Mouse (Mus musculus) olfactory bulb, adult 2 months (tissue): ENCODE results near the gene Golt1b. TPM values are rescaled to one million over a fixed set of nuclear protein-coding genes. Genes with fewer than 3 reads are reported as not detected.

Source experiments
- H3K27ac ChIP-seq: fragments of 200-500 bp; 2 replicates; pipeline ENCODE4 v1.5.1; 2012; ENCODE audit warnings: low read depth, low read length; ENCODE audit not compliant: insufficient read depth
- H3K4me1 ChIP-seq: fragments of 200-500 bp; 2 replicates; pipeline ENCODE4 v1.6.1; 2012; ENCODE audit warnings: low read length; ENCODE audit not compliant: control insufficient read depth, insufficient read depth
- H3K4me3 ChIP-seq: fragments of 200-500 bp; 2 replicates; pipeline ENCODE4 v1.5.1; 2012; ENCODE audit warnings: mild to moderate bottlenecking, low read depth, low read length, moderate library complexity; ENCODE audit not compliant: insufficient read depth
- CTCF ChIP-seq: fragments of 200-500 bp; IDR thresholded peaks from 2 replicates; pipeline ENCODE4 v1.5.1; 2012; ENCODE audit warnings: low read depth, mild to moderate bottlenecking, low read length, moderate library complexity; ENCODE audit not compliant: insufficient read depth
- POLR2A ChIP-seq: fragments of 200-500 bp; IDR thresholded peaks from 2 replicates; pipeline ENCODE4 v1.6.1; 2012; ENCODE audit warnings: mild to moderate bottlenecking, low read depth, low read length, moderate library complexity; ENCODE audit not compliant: insufficient read depth
- WGBS: fragments of 180-500 bp; shearing (Covaris S2); methylation state at CpG from one replicate; pipeline ENCODE4 v1.1.7; 2018; 5-methylcytosine and 5-hydroxymethylcytosine counted together
- polyA plus RNA-seq: library from polyadenylated mRNA; stranded (reverse); fragments of >200 nt; gene quantifications from 2 replicates; pipeline ENCODE4 v1.2.4, GENCODE M21; 2012; ENCODE audit warnings: low replicate concordance; ENCODE audit not compliant: missing spikeins, insufficient read depth, insufficient read length

Golt1b gene
- polyA plus RNA-seq, 1 experiment, result not detected

DNA sequence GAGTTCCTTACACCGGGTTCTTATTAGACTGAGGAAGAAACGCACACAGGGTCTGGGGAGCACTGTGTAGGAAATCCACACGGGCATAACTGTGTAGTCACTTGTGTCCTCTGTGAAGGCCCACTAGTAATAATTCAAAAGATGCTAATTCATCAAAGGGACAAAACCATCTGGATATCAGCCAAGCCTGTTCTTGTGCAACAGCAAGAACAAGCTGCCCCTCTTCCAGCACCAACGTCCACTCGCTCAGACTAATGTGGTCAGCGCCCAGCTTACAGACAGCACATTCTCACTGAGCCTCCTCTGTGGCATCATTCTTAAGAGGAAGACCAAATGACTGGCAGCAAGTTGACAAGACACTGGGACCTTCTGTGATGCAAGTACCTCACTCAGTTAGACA, 7.1 kb upstream of the Golt1b start:
- 67% methylated on average over 6 of the region's 6 CpGs for WGBS
- no peak for TF ChIP-seq CTCF
- Histone ChIP-seq H3K4me3 (no peak overlapping the region), H3K27ac (no peak overlapping the region), H3K4me1 (no peaks in the 10 kb centered on the region)

DNA sequence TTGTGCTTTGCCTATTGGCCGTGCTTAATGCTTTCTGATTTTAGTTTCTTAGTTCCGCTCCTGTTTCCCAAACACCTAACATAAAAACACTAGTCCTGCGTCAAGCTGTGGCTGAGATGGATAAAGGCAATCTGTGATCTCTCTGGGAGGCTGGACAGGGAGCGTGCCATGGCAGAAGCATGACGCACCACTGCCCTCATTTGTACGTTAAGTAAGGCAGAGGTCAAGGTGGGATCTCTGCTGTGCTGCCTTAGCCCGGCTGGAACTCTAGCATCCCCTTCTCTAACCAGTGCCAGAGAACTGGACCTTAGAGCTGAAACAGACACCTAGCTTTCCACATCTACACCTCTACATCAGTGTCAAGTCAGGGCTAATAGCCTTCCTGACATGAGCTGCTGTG, 5.4 kb upstream of the Golt1b start:
- Histone ChIP-seq H3K27ac (no peak overlapping the region), H3K4me3 (no peak overlapping the region), H3K4me1 (no peaks in the 10 kb centered on the region)
- no peak for TF ChIP-seq POLR2A
- no peak for TF ChIP-seq CTCF
- 95% methylated on average over 7 of the region's 7 CpGs for WGBS

DNA sequence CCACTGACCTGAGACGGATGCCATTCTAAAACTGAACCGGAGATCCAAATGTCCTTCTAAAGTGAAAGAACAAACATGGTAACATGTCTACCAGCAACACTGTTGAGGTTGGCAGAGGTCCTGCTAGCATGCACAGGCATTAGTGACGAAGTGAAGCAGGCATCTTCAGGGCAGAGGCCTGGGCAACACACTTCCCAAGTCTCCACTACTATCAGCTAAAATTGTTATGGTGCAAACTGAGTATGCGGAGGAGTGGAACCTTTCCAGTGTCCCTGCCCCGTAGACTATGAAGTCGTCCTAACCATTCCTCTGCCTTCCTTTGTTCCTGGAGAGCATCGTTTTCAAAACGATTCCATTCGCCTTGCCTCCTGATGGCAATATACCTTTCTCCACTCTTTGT, 2.5 kb upstream of the Golt1b start:
- H3K4me1 ChIP-seq, result no peaks in the 10 kb centered on the region
- WGBS, result 90% methylated on average over 9 of the region's 9 CpGs
- TF ChIP-seq POLR2A, result no peak
- no peak for TF ChIP-seq CTCF
- H3K4me3 ChIP-seq, result no peak overlapping the region
- H3K27ac ChIP-seq, result no peak overlapping the region

DNA sequence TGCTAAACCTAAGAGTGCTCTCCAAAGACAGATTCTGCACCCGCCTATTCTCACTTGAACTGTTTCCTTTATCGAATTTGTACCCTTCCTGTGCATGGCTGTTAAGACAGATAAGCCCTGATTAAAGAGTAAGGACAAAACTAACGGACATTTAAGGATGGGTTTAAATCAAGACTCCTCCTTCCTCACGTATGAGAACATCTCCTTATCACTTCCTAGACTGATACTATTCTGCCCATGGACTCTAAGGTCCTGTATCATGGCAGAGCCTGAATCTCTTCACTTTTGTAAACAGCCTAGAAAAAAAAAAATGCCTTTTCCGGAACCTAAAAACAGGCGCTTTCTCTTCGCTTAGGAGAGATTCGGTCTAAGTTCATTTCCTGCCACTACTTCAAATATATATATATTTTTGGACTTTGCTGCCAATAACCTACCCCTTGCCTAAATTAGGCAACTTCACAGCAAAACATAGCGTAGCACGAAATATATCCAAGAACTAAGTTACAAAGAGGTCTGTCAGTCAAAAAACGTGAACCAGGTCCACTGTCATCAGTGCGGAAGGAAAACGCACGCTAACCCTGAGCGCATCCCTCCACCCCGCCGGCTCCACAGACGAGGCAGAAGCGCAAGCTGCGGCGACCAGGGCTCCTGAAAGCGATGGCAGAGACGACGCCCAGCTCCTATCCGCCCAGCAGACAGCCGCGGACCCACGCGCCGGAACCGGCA, 573 bp upstream of the Golt1b start:
- H3K27ac ChIP-seq, result no peak overlapping the region
- no peak for TF ChIP-seq CTCF
- H3K4me3 ChIP-seq, result peak overlapping the region; percentile 72
- H3K4me1 ChIP-seq, result no peaks in the 10 kb centered on the region
- WGBS, result 5% methylated on average over 31 of the region's 31 CpGs

DNA sequence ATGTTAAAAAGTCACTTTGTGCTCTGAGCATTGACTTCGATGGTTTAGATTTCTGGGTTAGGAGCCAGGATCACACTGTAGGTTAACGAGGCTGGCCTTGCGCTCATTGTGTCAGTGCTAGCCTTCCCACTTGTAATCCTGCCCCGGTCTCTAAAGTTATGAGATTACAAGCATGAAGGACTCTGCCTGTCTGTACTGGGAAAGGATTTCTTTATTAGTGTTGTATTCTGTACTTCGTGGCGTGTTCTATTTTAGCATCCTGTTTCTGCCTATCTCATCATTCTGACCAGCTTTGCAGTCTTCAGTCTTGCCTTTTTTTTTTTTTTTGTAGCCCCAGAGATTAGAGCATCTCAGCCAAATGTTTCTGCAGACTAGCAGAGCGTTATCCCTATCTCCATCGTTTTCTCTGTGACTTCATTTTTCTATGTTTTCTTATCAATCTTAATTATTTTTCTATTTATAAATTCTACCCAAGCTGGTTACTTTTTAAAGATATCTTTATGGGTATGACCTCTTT, 792 bp downstream of the Golt1b start:
- Histone ChIP-seq H3K4me3 (peak overlapping the region; percentile 91), H3K4me1 (peaks cover 2% of the 10 kb centered on the region; the same call in 1 of the 2 replicates), H3K27ac (no peak overlapping the region)
- TF ChIP-seq CTCF (no peak), POLR2A (no peak)
- 14% methylated on average over 8 of the region's 8 CpGs for WGBS

DNA sequence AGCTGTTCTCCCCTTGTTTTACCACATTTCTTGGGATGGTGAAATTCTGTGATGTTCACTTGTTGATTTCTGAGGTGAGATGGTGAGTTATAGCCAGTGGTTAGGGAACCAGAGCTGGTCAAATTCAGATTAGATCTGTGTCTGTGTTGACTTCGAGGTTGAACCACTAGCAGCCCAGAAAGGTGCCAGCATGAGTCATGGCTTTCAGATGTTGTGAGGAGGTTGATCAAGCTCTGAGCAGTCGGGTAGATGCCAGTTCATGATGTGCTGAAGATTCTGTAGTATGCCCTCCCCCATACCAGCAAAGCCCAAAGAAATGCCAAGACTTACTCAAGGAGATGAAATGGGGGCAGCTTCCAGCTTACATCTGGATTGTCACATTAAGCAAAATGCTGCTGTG, 2.1 kb downstream of the Golt1b start:
- Histone ChIP-seq H3K27ac (no peak overlapping the region), H3K4me3 (no peak overlapping the region), H3K4me1 (peaks cover 2% of the 10 kb centered on the region; the same call in 1 of the 2 replicates)
- TF ChIP-seq POLR2A, result no peak
- TF ChIP-seq CTCF, result no peak
- 52% methylated on average over 2 of the region's 2 CpGs for WGBS

DNA sequence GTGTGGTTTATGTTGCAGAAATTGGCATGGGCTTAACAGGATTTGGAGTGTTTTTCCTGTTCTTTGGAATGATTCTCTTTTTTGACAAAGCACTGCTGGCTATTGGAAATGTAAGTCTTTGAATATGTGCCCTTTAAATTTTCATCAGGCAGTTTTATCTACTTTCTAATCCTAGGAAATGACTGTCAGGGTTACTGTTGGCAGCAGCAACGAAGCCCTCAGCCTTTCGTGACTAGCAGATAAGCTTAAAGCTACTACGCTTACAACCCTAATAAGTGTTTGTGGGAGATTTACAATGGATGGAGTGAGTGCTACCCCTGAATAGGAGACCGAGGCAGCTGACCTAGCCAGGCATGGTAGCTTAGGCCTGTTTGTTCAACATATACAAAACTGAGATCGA, 5.3 kb downstream of the Golt1b start:
- TF ChIP-seq CTCF (no peak), POLR2A (no peak)
- no peak overlapping the region for H3K27ac ChIP-seq
- H3K4me3 ChIP-seq, result no peak overlapping the region
- WGBS, result 90% methylated on average over 5 of the region's 5 CpGs
- peaks cover 2% of the 10 kb centered on the region; the same call in 1 of the 2 replicates for H3K4me1 ChIP-seq

DNA sequence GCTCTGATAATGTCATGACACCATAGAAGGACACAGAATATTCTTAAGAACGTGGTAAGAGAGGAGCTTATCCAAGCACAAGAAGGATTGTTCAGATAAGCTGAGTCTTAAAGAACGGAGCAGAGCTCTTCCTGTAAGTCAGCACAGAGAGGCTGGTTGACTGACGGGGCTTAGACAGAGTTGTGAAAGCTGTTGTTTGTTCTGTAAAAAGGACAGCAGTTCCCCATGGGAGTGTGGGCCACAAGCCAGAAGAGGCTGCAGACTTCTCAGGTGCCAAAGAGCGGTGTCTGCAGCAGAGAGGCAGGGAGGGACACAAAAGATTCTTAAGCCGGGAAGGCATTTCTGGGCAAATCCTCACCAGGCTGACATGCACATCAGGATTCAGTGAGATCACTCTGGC, 7.6 kb downstream of the Golt1b start:
- TF ChIP-seq POLR2A (no peak), CTCF (no peak)
- no peak overlapping the region for H3K4me3 ChIP-seq
- 77% methylated on average over 5 of the region's 5 CpGs for WGBS
- H3K27ac ChIP-seq, result no peak overlapping the region
- H3K4me1 ChIP-seq, result peaks cover 2% of the 10 kb centered on the region; the same call in 1 of the 2 replicates

DNA sequence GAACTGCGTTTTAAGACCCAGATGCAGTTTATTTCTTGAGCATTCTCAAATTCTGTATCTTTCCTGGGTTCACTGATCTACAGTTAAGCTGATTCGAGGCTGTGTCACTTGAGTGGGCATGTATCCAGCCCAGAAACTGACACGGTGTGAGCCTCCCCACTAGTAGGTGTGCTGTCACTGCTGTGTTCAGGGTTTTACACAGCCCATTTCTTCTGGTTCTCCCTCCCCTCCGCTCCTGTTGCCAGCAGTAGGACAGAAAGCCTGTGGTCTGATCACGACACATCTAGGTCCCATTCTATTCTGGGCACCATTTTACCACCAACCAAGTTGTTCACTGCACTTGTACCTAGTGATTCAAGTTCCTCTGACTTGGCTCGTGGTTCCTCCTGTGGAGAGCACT, 8.7 kb downstream of the Golt1b start:
- no peak overlapping the region for H3K4me3 ChIP-seq
- TF ChIP-seq CTCF, result no peak
- WGBS, result 60% methylated on average over 6 of the region's 6 CpGs
- no peak overlapping the region for H3K27ac ChIP-seq
- H3K4me1 ChIP-seq, result peaks cover 2% of the 10 kb centered on the region; the same call in 1 of the 2 replicates

DNA sequence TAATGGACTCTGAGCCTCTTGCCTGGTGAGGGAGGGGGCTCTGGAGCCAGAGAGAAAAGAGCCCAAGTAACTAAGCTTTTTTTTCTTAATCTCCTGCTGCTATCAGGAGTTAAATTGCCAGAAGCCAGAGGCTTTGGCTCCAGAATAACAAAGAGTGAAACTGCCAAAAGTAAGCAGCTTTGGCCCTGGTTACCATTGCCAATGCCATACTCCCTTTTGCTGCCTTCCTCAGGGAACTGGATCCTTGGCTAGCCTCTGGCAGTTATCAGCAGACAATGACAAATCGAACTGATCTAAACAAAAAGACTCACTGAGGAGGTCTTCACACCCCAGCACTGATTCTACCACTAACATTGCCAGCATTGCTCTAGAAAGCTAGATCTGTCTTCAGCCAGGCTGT, 24.1 kb downstream of the Golt1b start:
- TF ChIP-seq CTCF (no peak), POLR2A (no peak)
- Histone ChIP-seq H3K4me1 (peaks cover 4% of the 10 kb centered on the region; the same call in 1 of the 2 replicates), H3K27ac (no peak overlapping the region), H3K4me3 (no peak overlapping the region)
- 42% methylated on average over 1 of the region's 1 CpGs for WGBS
